Mouse (Mus musculus) ovary, adult 18-20 months (tissue): ENCODE measurements around the gene Rasgef1a.
A peak's percentile ranks its signal among the peaks of the same experiment; 100 is the strongest.

ENCODE experiments used
- DNase-seq: peaks from one replicate; pipeline ENCODE4 v3.0.0; 2022; ENCODE audit warnings: low spot score, mixed read lengths

Rasgef1a gene

GRCm38 (mm10) chr6:118072176-118072575, 60.9 kb downstream of the Rasgef1a start:
- no peak for DNase-seq

- DNase-seq, result no peak
These were observed 62.9 kb downstream of the Rasgef1a start for GRCm38 (mm10) chr6:118074151-118074550.

GRCm38 (mm10) chr6:118076256-118076655, 65.0 kb downstream of the Rasgef1a start:
- no peak for DNase-seq

DNA sequence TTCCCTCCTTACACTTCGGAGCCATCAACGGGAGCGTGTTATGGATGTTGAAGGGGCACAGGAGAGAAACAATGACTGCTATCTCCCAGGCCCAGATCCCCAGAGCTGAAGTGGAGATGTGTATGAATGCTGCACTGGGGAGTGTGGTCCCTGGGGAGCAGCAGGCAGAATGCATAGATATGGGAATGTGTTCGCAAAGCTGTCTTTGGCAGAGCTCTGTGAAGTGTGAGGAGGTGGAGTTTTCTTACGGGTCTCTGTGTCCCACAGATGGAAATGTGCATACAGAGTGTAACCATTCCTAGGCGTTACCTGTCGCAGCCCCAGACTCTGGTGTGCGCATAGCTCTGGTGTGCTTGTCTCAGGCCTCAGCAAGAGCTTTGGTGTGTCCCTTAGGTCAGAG, 65.5 kb downstream of the Rasgef1a start:
- no peak for DNase-seq

GRCm38 (mm10) chr6:118077421-118077820, 66.2 kb downstream of the Rasgef1a start:
- no peak for DNase-seq

DNA sequence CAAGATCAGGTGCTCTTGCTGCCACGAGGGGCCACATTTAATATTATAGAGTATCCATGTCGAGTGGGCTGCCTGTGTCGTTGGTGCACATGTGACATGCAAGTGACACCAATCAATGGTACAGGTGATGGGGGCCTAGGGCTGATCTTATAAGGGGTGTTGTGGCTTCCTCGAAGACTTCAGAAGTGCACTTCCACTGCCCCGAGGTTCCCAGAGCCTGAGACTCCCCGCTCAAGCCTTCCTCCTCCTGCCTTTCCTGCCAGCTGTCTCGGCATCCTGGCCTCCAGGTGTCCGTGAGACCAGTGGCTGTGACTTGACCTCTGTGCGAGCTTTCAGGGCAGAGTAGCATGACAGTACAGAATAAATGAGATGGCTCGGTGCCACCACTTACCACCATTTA, 67.5 kb downstream of the Rasgef1a start:
- DNase-seq, result peak; percentile 0

DNA sequence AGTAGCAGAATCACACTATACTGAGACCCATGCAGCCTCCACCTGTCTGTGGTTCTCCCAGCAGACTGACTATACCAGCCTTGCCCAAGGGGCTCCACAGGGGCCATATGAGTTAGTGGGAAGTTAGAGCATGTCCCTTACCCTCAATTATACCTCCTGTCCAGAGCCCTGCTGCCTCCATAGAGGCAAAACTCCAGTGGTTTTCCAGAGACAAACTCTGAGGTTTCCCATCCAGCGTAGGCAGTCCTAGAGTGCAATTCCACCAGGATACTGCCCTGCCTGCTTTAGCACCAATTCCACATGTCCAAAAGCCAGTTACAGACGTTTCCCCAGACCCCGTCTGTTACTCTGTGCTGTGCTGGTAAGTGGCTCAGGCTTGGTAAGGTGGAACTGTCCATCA, 68.1 kb downstream of the Rasgef1a start:
- DNase-seq, result peak; percentile 0

DNA sequence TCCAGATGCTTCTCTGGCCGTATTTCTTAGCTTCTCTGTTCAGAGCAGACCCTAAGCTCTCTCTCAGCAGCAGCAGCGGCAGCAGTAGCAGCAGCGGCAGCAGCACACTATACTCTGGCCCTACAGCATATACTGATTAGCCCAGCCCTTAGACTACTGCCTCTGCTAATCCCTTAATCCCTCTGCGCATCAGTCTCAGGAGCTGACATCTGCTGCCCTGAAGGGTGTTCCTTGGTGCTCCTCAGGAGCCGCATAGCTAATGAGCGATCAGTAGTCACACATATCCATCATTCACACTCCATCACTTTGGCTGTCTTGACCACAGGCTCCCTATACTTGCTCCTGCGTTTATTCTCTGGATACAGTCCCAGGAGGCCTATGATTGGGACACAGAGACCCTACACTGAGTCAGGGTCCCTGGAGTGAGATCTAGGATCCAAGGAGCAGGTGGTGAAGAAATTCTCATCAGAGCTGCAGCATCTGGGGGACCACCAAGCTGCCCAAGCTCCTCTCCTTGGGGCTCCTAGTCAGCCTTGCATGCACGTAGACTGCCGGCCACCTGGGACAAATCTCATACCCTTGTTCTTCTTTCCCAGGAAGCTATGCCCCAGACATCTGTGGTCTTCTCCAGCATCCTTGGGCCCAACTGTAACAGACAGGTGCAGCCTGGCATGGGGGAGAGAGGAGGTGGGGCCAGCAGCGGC, 68.7 kb downstream of the Rasgef1a start:
- DNase-seq, result no peak

DNA sequence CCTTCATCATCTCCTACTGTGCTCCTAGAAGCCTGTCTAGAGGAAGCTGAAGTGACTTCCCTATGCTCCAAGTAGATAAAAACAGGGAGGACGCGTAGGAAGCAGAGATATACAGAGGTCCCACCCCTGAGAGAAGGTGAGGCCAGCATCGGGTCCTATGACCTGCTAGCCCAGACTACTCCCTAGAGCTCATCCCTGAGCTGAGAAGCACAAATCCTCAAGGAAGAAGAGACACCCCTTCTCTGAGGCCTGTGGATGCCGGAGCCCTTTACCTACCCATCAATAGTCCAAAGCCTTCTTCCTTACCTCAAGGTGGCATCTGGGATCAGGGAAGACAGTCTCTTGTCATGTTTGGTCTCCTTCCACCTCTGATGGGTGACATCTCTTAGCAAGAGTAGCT, 69.5 kb downstream of the Rasgef1a start:
- no peak for DNase-seq

GRCm38 (mm10) chr6:118082384-118082783, 71.1 kb downstream of the Rasgef1a start:
- no peak for DNase-seq

DNA sequence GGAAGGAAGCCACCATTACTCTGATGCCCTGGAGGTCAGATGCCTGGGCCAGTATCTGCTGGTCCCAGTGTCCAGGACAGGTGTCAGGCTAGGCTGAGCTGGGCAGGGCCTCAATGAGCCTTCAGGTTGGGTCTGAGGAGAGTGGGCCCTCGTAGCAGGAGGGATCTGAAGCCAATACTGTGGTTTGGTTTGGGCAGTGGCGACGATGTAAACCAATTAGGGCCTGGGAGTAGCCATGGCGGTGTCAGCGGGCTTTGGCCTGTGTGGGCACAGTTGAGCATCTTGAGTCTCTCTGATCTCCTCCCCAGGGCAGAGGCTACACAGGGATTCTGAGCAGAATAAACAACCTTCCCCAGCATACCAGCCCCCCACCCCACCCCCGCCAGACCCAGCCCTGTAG, 72.4 kb downstream of the Rasgef1a start:
- DNase-seq, result no peak

DNA sequence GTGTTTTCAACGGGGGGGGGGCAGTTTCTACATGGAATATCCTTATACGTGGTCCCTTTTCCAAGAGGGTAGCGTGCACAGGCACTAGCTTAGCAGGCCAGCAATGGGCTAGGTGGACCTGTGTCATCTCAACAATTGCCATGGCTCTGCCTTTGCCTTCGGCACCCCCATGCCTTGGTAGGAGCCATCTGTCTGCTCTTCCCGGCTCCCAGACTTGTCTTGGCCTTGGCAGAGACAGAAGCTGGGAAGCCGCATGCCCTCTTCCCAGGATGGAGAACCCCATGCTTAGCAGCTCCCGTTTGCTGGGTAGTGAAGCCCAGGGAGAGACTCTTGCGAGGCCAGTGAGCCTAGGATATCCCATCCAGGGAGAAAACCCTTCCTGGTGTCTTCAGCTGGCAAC, 73.4 kb downstream of the Rasgef1a start:
- DNase-seq, result no peak

- no peak for DNase-seq
These were observed 76.7 kb downstream of the Rasgef1a start for GRCm38 (mm10) chr6:118087955-118088354.

DNA sequence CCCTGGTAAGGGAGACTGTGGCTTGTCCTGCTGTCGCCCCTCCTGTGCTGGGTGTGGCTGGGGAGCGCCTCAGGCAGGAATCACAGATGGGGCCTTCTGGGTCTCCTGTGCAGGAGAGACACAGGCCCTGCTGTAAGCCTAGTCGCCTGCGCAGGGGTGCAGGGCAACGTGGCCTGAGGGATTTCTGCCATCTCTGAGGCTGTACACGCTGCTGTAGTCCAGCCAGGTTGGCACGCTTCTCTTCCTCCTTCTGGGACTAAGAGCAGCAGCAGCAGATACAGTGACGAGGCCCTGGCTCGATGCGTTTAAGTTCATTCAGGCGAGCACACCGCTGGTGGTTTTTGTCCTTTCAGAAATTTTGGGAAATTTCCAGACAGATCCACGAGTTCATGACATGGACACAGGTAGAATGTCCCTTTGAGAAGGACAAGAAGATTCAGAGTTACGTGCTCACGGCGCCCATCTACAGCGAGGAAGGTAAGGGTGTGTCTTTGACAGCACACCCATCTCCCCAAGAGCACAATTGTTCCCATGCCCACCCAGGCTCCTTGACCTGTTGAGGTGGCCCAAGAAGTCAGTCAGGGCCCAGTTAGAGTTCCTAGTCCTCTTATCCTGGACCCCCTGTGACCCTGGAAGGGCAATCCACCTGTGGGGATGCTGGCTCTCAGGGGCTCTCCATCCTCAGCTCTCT, 77.7 kb downstream of the Rasgef1a start:
- no peak for DNase-seq

GRCm38 (mm10) chr6:118090827-118091226, 79.6 kb downstream of the Rasgef1a start:
- no peak for DNase-seq

DNA sequence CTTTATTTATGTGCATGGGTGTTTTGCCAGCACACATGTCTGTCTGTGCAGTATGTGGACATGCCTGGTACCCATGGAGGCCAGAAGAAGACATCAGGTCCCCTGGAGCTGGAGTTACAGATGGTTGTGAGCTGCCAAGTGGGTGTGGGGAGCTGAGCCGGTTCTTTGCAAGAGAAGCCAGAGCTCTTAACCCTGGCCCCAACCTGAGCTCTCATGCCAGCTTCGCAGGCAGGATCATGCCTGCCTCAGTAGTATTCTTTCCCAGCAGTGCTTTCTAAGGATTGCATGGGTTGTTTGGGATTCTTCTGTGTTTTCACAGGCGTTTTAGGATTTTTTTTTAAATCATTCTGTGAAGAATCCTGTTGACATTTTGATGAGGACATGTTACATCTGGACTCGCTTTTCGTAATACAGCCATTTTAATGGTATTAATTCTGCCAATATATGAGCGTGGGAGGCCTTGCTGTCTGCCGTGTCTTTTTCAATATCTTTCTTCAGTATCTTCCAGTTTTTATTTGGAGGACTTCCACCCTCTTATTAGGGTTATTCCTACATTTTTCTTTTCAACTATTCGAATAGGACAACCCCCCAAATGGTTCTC, 86.6 kb downstream of the Rasgef1a start:
- no peak for DNase-seq

- no peak for DNase-seq
These were observed 88.1 kb downstream of the Rasgef1a start for GRCm38 (mm10) chr6:118099311-118099802.

- DNase-seq, result no peak
These were observed 100.6 kb downstream of the Rasgef1a start for GRCm38 (mm10) chr6:118111810-118112209.

- no peak for DNase-seq
These were observed 111.5 kb downstream of the Rasgef1a start for GRCm38 (mm10) chr6:118122767-118123166.

DNA sequence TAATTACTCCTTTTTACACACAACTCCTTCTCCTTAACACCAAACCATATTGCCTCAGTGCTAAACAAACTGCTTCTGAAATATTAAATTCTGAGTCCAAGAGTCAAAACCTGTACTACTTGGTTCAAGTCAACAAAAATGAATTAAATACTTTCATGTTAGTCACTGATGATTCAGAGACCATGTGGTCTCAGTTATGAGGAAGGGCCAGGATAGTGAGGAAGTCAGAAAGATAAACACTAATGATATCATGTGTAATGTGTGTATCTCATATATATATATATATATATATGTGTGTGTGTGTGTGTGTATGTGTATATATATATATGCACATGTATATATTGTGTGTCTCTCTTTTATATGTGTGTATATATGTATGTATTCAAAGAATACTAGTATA, 115.3 kb downstream of the Rasgef1a start:
- no peak for DNase-seq

GRCm38 (mm10) chr6:118127198-118127597, 116.0 kb downstream of the Rasgef1a start:
- no peak for DNase-seq

DNA sequence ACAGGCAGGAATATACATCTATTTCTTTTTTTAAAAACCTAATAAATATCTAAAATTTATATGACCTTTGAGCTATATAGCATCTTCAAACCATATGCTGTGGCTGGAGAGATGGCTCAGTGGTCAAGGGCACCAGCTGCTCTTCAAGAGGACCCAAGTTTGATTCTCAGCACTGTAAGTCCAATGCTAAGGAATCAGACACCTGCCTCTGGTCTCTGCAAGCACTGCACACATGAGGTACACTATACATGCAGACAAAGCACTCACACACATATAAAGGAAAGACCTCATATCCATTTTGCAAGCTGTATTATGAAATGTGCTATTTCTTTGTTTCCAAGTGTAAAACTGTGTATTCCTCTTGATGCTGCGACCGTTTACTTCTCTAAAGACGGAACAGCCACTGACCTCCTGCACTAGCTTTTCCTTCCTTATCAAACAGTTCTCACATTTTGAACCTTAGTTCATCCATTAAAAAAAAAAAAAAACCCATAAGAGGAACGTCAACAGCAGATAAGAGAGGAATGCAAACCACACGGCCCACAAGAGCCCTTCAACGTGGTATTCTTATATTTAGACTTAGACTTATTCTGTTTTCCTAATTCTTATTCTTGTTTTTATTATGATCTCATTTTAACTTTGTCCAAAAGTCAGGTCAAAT, 116.7 kb downstream of the Rasgef1a start:
- DNase-seq, result no peak

DNA sequence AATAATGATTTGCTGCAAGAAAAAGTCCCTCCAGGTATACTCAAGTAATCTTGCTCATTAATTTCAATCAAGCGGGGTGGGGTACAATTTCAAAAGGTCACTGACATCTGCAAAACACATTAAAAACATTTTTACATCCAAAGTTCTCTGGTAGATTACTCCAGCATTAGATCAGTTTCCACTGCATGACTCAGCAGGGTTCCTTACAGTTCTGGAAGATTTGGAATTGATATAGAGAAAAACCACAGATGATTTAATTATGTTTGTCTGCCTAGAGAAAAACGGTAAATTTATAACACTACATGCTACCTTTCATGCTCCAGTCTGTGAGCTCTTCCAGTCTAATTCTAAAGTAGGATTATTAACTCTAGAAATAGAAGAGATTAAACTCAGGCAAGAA, 118.8 kb downstream of the Rasgef1a start:
- DNase-seq, result no peak
